ENCODE assay signal across 11 mouse cellular contexts in the genomic region with DNA sequence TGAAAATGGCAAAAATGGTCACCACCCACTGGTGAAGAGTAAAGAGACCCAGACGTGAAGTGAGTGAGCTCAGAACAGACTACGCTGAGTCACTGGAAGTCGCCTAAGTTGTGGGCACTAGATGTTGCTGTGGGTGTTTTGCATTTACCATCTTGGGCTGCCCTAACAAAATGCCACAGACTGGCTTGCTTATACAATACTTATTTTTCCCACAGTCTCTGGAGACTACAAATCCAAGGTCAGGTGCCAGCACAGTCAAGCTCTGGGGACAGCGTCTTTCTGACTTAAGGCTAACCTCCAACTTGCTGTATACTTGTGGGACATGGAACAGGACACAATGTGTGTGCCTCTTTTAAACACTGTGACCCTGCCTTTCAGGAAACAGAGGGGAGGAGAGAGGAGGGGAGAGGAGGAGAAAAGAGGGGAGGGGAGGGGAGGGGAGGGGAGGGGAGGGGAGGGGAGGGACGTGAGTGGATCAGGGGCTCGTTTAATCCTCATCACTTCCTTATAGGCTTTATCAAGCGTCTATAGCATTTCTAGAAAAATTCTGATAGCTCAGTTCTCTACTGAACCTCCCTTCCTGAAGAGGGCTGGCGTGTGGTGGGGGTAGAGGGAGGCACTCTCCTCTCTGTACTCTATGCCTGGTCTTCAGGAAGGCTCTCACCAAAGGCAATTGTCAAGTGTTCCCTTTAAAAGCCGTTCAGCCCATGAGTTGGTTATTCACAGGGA. TPM values are rescaled to one million over a fixed set of nuclear protein-coding genes. Genes with fewer than 3 reads are reported as not detected.
A peak's percentile ranks its signal among the peaks of the same experiment; 100 is the strongest.
DNase-seq lines count a peak whose midpoint lies in the region; ATAC-seq and TF ChIP-seq lines count a peak whose summit lies in the region.
"Had no signal": no experiment of that assay in that cellular context is flagged by ENCODE, and none has a peak within 500 bp of the region (broad histone marks: within the 10 kb centered on the region; RNA-seq: fewer than 3 reads in every experiment).

No protein-coding gene starts in this region.

- peaks cover 25% of the 10 kb centered on the region for H3K4me1 ChIP-seq in liver, embryonic 11.5 days (replicated peaks; ENCODE audit: control insufficient read depth, insufficient read depth, low read length)
- H3K4me1 ChIP-seq in stomach, postnatal 0 days (replicated peaks; ENCODE audit: control insufficient read depth, insufficient read depth): 0 out of 2 replicates have a peak, but pooled peaks cover 7% of the 10 kb centered on the region
- H3K4me1 ChIP-seq in intestine, embryonic 16.5 days (ENCODE audit: control insufficient read depth, insufficient read depth, low read length): peaks cover 24% of the 10 kb centered on the region

- peak overlapping the region; percentile 5; the same call in 1 of the 2 replicates for H3K9ac ChIP-seq in liver, embryonic 11.5 days (ENCODE audit: low read depth, low read length)
- no peak overlapping the region for H3K9ac ChIP-seq in stomach, postnatal 0 days (ENCODE audit: low read length)
- H3K9ac ChIP-seq in intestine, embryonic 16.5 days (ENCODE audit: low read depth, low read length): no peak overlapping the region

- WGBS in liver, embryonic 11.5 days: 40% methylated on average over 9 of the region's 9 CpGs
- WGBS in stomach, postnatal 0 days: 53% methylated on average over 9 of the region's 9 CpGs
- WGBS in intestine, embryonic 16.5 days: 66% methylated on average over 9 of the region's 9 CpGs

- no peaks in the 10 kb centered on the region for H3K36me3 ChIP-seq in liver, embryonic 11.5 days (ENCODE audit: control insufficient read depth, insufficient read depth, low read length)
- no peaks in the 10 kb centered on the region for H3K36me3 ChIP-seq in stomach, postnatal 0 days (ENCODE audit: control insufficient read depth, insufficient read depth, low read length)
- H3K36me3 ChIP-seq in intestine, embryonic 16.5 days (ENCODE audit: control insufficient read depth, insufficient read depth, low read length): no peaks in the 10 kb centered on the region

- no peaks in the 10 kb centered on the region for H3K9me3 ChIP-seq in liver, embryonic 11.5 days (ENCODE audit: control insufficient read depth, low read length)
- H3K9me3 ChIP-seq in stomach, postnatal 0 days (ENCODE audit: control insufficient read depth, low read length): no peaks in the 10 kb centered on the region
- H3K9me3 ChIP-seq in intestine, embryonic 16.5 days (ENCODE audit: control insufficient read depth, low read length): no peaks in the 10 kb centered on the region

- H3K27me3 ChIP-seq in liver, embryonic 11.5 days (replicated peaks; ENCODE audit: control insufficient read depth, insufficient read depth, low read length): no peaks in the 10 kb centered on the region
- H3K27me3 ChIP-seq in stomach, postnatal 0 days (ENCODE audit: control insufficient read depth, insufficient read depth, low read length): no peaks in the 10 kb centered on the region
- H3K27me3 ChIP-seq in intestine, embryonic 16.5 days (replicated peaks; ENCODE audit: control insufficient read depth, insufficient read depth, low read length): no peaks in the 10 kb centered on the region

- no peak overlapping the region for H3K4me3 ChIP-seq in liver, embryonic 11.5 days (ENCODE audit: low read depth, low read length)
- no peak overlapping the region for H3K4me3 ChIP-seq in stomach, postnatal 0 days (ENCODE audit: low read depth, low read length)
- no peak overlapping the region for H3K4me3 ChIP-seq in intestine, embryonic 16.5 days (ENCODE audit: low read length)
- H3K4me3 ChIP-seq: erythroblast, embryonic 14.5 days had no signal

- no peak for TF ChIP-seq EP300 in stomach, postnatal 0 days (optimal IDR thresholded peaks at IDR 0.05)

- DNase-seq in frontal cortex, adult 2 months (ENCODE audit: extremely low spot score in 1 of 2, low spot score in 1 of 2): peak; percentile 63 to 69
- no peak for DNase-seq in frontal cortex, postnatal 25 days (ENCODE audit: low spot score in 2 of 2)
- peak; percentile 44 to 56 for DNase-seq in right cerebral cortex, adult 2 months (ENCODE audit: low spot score in 2 of 2)
- DNase-seq in right cerebral cortex, postnatal 10 days (ENCODE audit: low spot score in 2 of 2): no peak
- no peak for DNase-seq in liver, embryonic 11.5 days (ENCODE audit: low spot score)
- no peak for DNase-seq in stomach, postnatal 0 days (ENCODE audit: low spot score)
- DNase-seq in layer of hippocampus, adult 9-10 months (ENCODE audit: low spot score): no peak
- DNase-seq: adrenal gland, postnatal 10 days; kidney, adult 11 months had no signal

- no peak; the same call in 1 of the 2 replicates for ATAC-seq in liver, embryonic 11.5 days (replicated peaks; ENCODE audit: low FRiP score)
- no peak for ATAC-seq in stomach, postnatal 0 days (ENCODE audit: low FRiP score, low TSS enrichment)
- ATAC-seq in intestine, embryonic 16.5 days: no peak

- no peak for TF ChIP-seq CTCF in stomach, postnatal 0 days (IDR thresholded peaks at IDR 0.05; ENCODE audit: low read depth)

- 0 out of 2 replicates have a peak overlapping the region, but pooled peaks have one; percentile 41 for H3K27ac ChIP-seq in liver, embryonic 11.5 days (ENCODE audit: low read depth, low read length)
- no peak overlapping the region for H3K27ac ChIP-seq in stomach, postnatal 0 days (replicated peaks)
- no peak overlapping the region for H3K27ac ChIP-seq in intestine, embryonic 16.5 days (ENCODE audit: low read length)

- peak overlapping the region; percentile 30 for H3K4me2 ChIP-seq in liver, embryonic 11.5 days
- no peak overlapping the region for H3K4me2 ChIP-seq in stomach, postnatal 0 days (replicated peaks; ENCODE audit: low read depth)
- no peak overlapping the region for H3K4me2 ChIP-seq in intestine, embryonic 16.5 days (ENCODE audit: low read depth, low read length)

RNA-seq across cellular contexts. Expression of gene Lactb, which starts 15.9 kb away (rescaled TPM):
- polyA plus RNA-seq in frontal cortex, adult 2 months (2012; rRNA removed): 20.4 and 21.0 TPM in 2 replicates
- 11.6 and 12.7 TPM in 2 replicates for polyA plus RNA-seq in liver, embryonic 11.5 days (2014; fragmentation: Nextera tagmentation; extraction: Ambion mirVana)
- 11.8 and 12.2 TPM in 2 replicates for polyA plus RNA-seq in stomach, postnatal 0 days (2015; fragmentation: Nextera tagmentation; extraction: Ambion mirVana)
- 5.6 and 6.7 TPM in 2 replicates for polyA plus RNA-seq in intestine, embryonic 16.5 days (2015; fragmentation: Nextera tagmentation; extraction: Ambion mirVana)

RNA-seq across cellular contexts. Expression of gene Rps27l, which starts 45.3 kb away (rescaled TPM):
- polyA plus RNA-seq in frontal cortex, adult 2 months (2012; rRNA removed): 54.6 and 58.6 TPM in 2 replicates
- polyA plus RNA-seq in liver, embryonic 11.5 days (2014; fragmentation: Nextera tagmentation; extraction: Ambion mirVana): 1,011 and 1,028 TPM in 2 replicates
- 768 and 843 TPM in 2 replicates for polyA plus RNA-seq in stomach, postnatal 0 days (2015; fragmentation: Nextera tagmentation; extraction: Ambion mirVana)
- 763 and 818 TPM in 2 replicates for polyA plus RNA-seq in intestine, embryonic 16.5 days (2015; fragmentation: Nextera tagmentation; extraction: Ambion mirVana)

RNA-seq across cellular contexts. Expression of gene Tpm1, which starts 58.0 kb away (rescaled TPM):
- polyA plus RNA-seq in frontal cortex, adult 2 months (2012; rRNA removed): 265 and 280 TPM in 2 replicates
- 378 and 420 TPM in 2 replicates for polyA plus RNA-seq in liver, embryonic 11.5 days (2014; fragmentation: Nextera tagmentation; extraction: Ambion mirVana)
- polyA plus RNA-seq in stomach, postnatal 0 days (2015; fragmentation: Nextera tagmentation; extraction: Ambion mirVana): 1,738 and 2,538 TPM in 2 replicates
- polyA plus RNA-seq in intestine, embryonic 16.5 days (2015; fragmentation: Nextera tagmentation; extraction: Ambion mirVana): 1,080 and 1,114 TPM in 2 replicates

Comparison
In these comparisons a context has a peak if more than half of its experiments do, and no peak if none do; other contexts are left out.
1. DNase-seq: peak in frontal cortex, adult 2 months (2 of 2) and right cerebral cortex, adult 2 months (2 of 2); none in frontal cortex, postnatal 25 days (0 of 2), right cerebral cortex, postnatal 10 days (0 of 2), liver, embryonic 11.5 days (single experiment), stomach, postnatal 0 days (single experiment) and layer of hippocampus, adult 9-10 months (single experiment).
2. RNA of gene Rps27l, which starts 45.3 kb away (polyA plus RNA-seq): 1,011 to 1,028 TPM in liver, embryonic 11.5 days, 768 to 843 TPM in stomach, postnatal 0 days and 763 to 818 TPM in intestine, embryonic 16.5 days; 54.6 to 58.6 TPM in frontal cortex, adult 2 months; every median in the first group is over 10 times any median in the second.